Mouse (Mus musculus) liver (tissue): ENCODE data around the gene Prss27.
"Not testable (repeated sequence)": the region's sequence is repeated elsewhere in the genome, so short reads cannot be mapped to it uniquely, and the experiment has no call there.

Experiments
- DNase-seq: peaks from one replicate; pipeline ENCODE4 v3.0.0-alpha.2; 2020; ENCODE audit warnings: mixed read lengths

Prss27 gene

GRCm38 (mm10) chr17:24035087-24035486 is 2.9 kb upstream of the Prss27 start:
- no peak for DNase-seq

- no peak for DNase-seq
These were observed 990 bp upstream of the Prss27 start for GRCm38 (mm10) chr17:24036954-24037353.

- no peak for DNase-seq
These were observed 584 bp upstream of the Prss27 start for GRCm38 (mm10) chr17:24037360-24037759.

DNA sequence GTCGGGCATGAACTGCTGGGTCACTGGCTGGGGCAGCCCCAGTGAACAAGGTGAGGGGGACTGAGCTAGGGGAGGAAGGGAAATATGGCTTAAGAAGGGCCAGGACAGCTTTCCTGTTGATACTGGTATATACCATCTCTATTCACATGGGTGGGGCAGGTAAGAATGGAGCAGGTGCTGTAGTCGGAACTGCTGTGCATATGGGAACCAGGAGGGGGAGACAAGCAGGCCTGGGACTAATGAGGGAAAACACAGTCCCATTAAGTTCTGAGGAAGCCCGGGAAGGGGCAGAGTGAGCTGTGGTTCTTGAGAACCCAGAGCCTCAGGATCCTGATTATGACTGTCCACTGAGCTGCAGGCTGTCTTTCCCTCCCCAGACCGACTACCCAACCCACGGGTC is 6.5 kb downstream of the Prss27 start:
- DNase-seq = no peak

GRCm38 (mm10) chr17:24045608-24046007 is 7.7 kb downstream of the Prss27 start:
- DNase-seq = no peak

GRCm38 (mm10) chr17:24046026-24046425 is 8.1 kb downstream of the Prss27 start:
- DNase-seq = no peak

DNA sequence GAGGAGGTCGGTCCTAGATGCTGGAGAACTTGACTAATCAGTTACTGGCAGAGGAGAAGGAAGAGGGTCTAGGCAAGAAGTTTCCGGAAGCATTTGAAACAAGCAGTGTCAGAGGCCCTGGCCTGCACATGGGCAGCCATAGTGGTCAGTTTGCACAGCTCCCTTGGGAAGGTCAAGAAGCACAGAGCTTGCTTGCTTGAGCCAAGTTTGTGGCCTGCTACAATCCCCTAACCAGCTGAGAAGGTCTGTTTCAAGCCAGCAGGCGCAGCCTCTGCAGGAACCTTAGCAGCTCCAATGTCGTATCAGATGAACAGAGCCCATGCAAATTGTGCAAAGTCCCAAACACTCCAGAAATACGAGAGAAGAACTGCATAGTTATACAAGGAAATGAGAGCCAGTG is 10.1 kb downstream of the Prss27 start:
- DNase-seq = no peak

DNA sequence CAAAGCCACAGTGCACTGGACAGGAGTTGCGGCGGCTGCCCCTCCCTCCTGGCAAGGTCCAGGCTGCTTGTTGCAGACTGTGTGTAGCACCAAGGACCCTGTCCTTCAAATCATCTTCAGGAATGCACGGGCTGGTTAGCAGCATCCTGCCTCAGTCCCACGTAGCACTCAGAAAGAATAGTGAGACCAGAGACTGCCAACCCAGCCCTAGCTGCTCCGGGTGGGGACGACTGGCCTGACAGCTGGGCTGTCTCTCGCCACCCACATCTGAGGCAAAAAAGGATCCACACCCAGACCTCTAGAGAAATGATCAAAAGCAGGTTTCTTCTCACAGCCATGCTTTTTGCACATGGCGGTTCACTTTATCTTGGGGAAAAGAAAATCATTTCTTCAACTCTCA is 11.1 kb downstream of the Prss27 start:
- no peak for DNase-seq

- DNase-seq = no peak
These were observed 19.0 kb downstream of the Prss27 start for GRCm38 (mm10) chr17:24056636-24057625.

DNA sequence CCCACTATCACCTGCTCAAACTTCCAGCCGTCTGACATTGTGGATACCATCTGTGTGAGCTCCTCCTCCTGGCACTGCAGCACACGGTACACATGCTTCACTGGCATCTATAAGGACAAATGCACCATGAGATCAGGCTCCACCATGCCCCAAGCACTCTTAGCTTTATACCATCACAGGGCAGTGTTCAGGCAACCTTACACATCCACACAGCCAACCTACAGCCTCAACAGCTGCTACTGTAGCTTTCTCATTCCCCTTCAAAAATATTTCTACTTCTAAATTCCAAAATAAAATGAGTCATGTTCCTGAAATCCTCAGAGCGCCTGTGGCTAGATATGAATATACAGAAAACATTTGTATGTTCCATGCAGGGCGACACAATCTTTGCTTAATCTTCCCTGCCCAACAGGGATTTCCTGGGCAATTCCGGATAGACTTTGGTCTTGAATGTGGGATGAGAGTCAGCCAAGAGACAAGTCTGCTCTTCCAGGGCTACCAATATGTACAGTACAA is 19.8 kb downstream of the Prss27 start:
- no peak for DNase-seq

GRCm38 (mm10) chr17:24062459-24063155 is 24.7 kb downstream of the Prss27 start:
- DNase-seq = no peak

- DNase-seq = no peak
These were observed 30.3 kb downstream of the Prss27 start for GRCm38 (mm10) chr17:24068271-24068670.

DNA sequence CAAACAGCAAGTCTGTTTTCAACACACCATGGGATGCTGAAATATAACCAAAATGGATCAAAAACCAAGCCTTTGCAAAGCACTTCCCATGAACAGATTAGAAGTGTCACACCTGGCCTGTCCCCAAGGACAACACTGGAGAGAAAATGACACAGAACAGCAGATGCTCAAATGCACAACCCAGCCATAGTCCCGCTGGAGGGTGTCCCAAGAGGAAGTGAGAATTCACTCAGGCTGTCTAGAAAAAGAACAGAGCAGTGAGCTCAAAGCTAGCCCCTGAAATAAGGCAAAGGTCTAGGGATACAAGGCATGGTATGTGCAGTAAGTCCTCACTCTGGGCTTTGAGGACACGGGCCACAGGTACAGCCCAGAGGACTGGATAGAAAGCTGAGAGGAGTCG is 31.6 kb downstream of the Prss27 start:
- DNase-seq = no peak

GRCm38 (mm10) chr17:24072919-24073696 is 35.2 kb downstream of the Prss27 start, which contains the start of gene Kctd5:
Kctd5 (minus strand) TSS chr17:24073485.
- DNase-seq = peak; percentile 94

- DNase-seq = no peak
These were observed 39.2 kb downstream of the Prss27 start for GRCm38 (mm10) chr17:24077101-24077500.

GRCm38 (mm10) chr17:24084593-24084992 is 46.6 kb downstream of the Prss27 start:
- no peak for DNase-seq

- DNase-seq = not testable (repeated sequence)
These were observed 48.5 kb downstream of the Prss27 start for GRCm38 (mm10) chr17:24086399-24086798.

- no peak for DNase-seq
These were observed 52.6 kb downstream of the Prss27 start for GRCm38 (mm10) chr17:24090575-24090974.
